Mouse (Mus musculus) midbrain, postnatal 0 days (tissue): Measurements from ENCODE around the gene Etv2. TPM values are rescaled to one million over a fixed set of nuclear protein-coding genes. Genes with fewer than 3 reads are reported as not detected.

Source experiments
- ATAC-seq: fragments of 200-750 bp; cut with Nextera tagmentation; 2 replicates; pipeline ENCODE4 v1.8.0; 2017; ENCODE audit warnings: moderate number of reproducible peaks, mild to moderate bottlenecking, moderate TSS enrichment, moderate library complexity; ENCODE audit not compliant: low FRiP score
- DNase-seq: peaks from one replicate; pipeline ENCODE4 v3.0.0-alpha.2; 2015; ENCODE audit warnings: low spot score
- H3K27ac ChIP-seq: fragments of 300-500 bp; sonication (generic); 2 replicates; pipeline ENCODE4 v1.5.1; 2014; ENCODE audit warnings: low read depth, mild to moderate bottlenecking, low read length, mixed read lengths
- H3K27me3 ChIP-seq: fragments of 300-500 bp; sonication (generic); 2 replicates; pipeline ENCODE4 v1.6.1; 2014; ENCODE audit warnings: low read length, control low read depth, mixed read lengths; ENCODE audit not compliant: insufficient read depth
- H3K36me3 ChIP-seq: fragments of 300-500 bp; sonication (generic); 2 replicates; pipeline ENCODE4 v1.6.1; 2014; ENCODE audit warnings: low read length, control low read depth, mixed read lengths; ENCODE audit not compliant: insufficient read depth
- H3K4me1 ChIP-seq: fragments of 300-500 bp; sonication (generic); 2 replicates; pipeline ENCODE4 v1.6.1; 2014; ENCODE audit warnings: mild to moderate bottlenecking, control low read depth, antibody characterized with exemption, low read length, mixed read lengths; ENCODE audit not compliant: insufficient read depth
- H3K4me2 ChIP-seq: fragments of 300-500 bp; sonication (generic); 2 replicates; pipeline ENCODE4 v1.6.1; 2014; ENCODE audit warnings: low read depth, mild to moderate bottlenecking, low read length, mixed read lengths; ENCODE audit not compliant: poor library complexity, severe bottlenecking
- H3K4me3 ChIP-seq: fragments of 300-500 bp; sonication (generic); 2 replicates; pipeline ENCODE4 v1.5.1; 2014; ENCODE audit warnings: low read depth, mild to moderate bottlenecking, low read length, moderate library complexity
- H3K9ac ChIP-seq: fragments of 300-500 bp; sonication (generic); replicated peaks from 2 replicates; pipeline ENCODE4 v1.6.1; 2014; ENCODE audit warnings: mild to moderate bottlenecking, low read length, moderate library complexity, mixed read lengths; ENCODE audit not compliant: poor library complexity, severe bottlenecking
- H3K9me3 ChIP-seq: fragments of 300-500 bp; sonication (generic); 2 replicates; pipeline ENCODE4 v1.6.1; 2016; ENCODE audit warnings: low read length, control low read depth
- CTCF ChIP-seq: IDR thresholded peaks from 2 replicates; pipeline ENCODE4 v1.5.1; 2016; ENCODE audit warnings: antibody characterized with exemption, mild to moderate bottlenecking
- WGBS: fragments of 180-500 bp; shearing (Covaris S2); extraction: QIAGEN DNeasy Blood & Tissue Kit; methylation state at CpG from one replicate; pipeline ENCODE4 v1.1.7; 2014; 5-methylcytosine and 5-hydroxymethylcytosine counted together
- polyA plus RNA-seq: library from polyadenylated mRNA; unstranded; fragments of >200 nt; fragmentation: Nextera tagmentation; extraction: Ambion mirVana; gene quantifications from 2 replicates; pipeline ENCODE4 v1.2.1, GENCODE M21; 2015
- total RNA-seq: library from RNA; depleted of rRNA; stranded (reverse); fragments of >200 nt; gene quantifications from 2 replicates; pipeline ENCODE4 v1.2.3, GENCODE M21; 2014

The Etv2 gene
- total and polyA plus RNA-seq, 2 experiments from 2014 or later, result 0.15 TPM; not detected in 1

DNA sequence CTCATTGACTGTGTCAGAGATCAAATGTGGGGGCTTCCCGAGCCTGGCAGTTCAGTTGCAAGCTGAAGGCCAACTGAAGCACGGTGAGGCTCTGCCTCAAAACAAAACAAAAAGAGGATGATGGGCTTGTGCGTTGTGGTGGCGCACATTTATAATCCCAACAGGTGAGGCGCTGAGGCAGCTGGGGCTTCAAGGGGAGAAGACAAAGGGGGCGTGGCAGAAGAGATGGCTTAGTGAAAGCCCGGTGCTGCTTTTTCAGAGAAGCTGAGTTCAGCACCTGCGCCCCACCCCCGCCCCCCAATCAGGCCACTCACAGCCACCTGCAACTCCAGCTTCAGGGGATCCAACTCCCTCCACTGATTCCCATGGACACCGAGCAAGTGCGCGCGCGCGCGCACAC lies 27.2 kb downstream of the Etv2 start:
- no peak for DNase-seq
- Histone ChIP-seq H3K36me3 (no peaks in the 10 kb centered on the region), H3K4me2 (no peak overlapping the region), H3K4me3 (no peak overlapping the region), H3K27me3 (no peaks in the 10 kb centered on the region), H3K9me3 (no peaks in the 10 kb centered on the region), H3K9ac (no peak overlapping the region), H3K4me1 (no peaks in the 10 kb centered on the region), H3K27ac (no peak overlapping the region)
- WGBS, result 49% methylated on average over 16 of the region's 16 CpGs
- no peak for ATAC-seq
- no peak for TF ChIP-seq CTCF

DNA sequence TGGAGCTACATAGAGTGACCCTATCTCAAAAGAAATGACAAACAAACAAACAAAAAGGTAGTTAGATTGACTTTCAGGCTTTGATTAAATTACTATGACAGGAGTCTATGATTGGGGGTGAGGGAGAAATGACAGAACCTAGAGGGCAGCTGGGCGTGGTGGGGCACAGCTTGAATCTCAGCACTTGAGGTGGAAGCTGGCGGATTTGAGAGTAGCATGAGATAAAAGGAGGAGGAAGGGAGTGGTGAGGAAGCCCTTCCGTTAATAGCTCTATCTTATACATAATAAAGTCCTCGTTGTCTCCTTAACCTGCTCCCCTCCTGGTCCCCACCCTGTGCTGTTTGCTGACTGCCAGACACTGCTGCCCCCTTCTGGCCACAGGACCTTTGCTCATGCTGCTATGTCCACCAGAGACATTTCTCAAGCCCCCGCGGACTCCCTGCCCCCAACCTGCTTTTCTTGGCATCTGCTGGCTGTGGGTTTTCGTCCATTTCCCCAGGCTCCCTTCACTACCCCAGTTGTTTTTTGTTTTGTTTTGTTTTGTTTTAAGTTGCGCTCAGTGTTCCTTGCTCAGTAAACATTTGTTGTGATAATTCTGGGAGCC lies 27.8 kb downstream of the Etv2 start:
- 28% methylated on average over 8 of the region's 8 CpGs for WGBS
- Histone ChIP-seq H3K36me3 (no peaks in the 10 kb centered on the region), H3K4me1 (no peaks in the 10 kb centered on the region), H3K27me3 (no peaks in the 10 kb centered on the region), H3K4me2 (no peak overlapping the region), H3K4me3 (no peak overlapping the region), H3K9me3 (no peaks in the 10 kb centered on the region), H3K27ac (no peak overlapping the region), H3K9ac (no peak overlapping the region)
- TF ChIP-seq CTCF, result peak; percentile 64
- peak; percentile 37 for DNase-seq
- no peak for ATAC-seq

GRCm38 (mm10) chr7:30604944-30605343 lies 30.7 kb downstream of the Etv2 start:
- no peaks in the 10 kb centered on the region for H3K9me3 ChIP-seq
- DNase-seq, result no peak
- no peak overlapping the region for H3K4me3 ChIP-seq
- H3K36me3 ChIP-seq, result no peaks in the 10 kb centered on the region
- H3K27ac ChIP-seq, result no peak overlapping the region
- H3K27me3 ChIP-seq, result no peaks in the 10 kb centered on the region
- no peaks in the 10 kb centered on the region for H3K4me1 ChIP-seq
- no peak overlapping the region for H3K9ac ChIP-seq
- no peak for TF ChIP-seq CTCF
- ATAC-seq, result no peak
- 89% methylated on average over 8 of the region's 8 CpGs for WGBS
- H3K4me2 ChIP-seq, result no peak overlapping the region

- no peak for TF ChIP-seq CTCF
- Histone ChIP-seq H3K9ac (no peak overlapping the region), H3K27ac (no peak overlapping the region), H3K4me2 (no peak overlapping the region), H3K27me3 (no peaks in the 10 kb centered on the region), H3K36me3 (no peaks in the 10 kb centered on the region), H3K4me3 (no peak overlapping the region), H3K9me3 (no peaks in the 10 kb centered on the region), H3K4me1 (no peaks in the 10 kb centered on the region)
- ATAC-seq, result no peak
- WGBS, result 60% methylated on average over 8 of the region's 8 CpGs
- DNase-seq, result no peak
Measured at GRCm38 (mm10) chr7:30604424-30604823, 31.2 kb downstream of the Etv2 start.

- Histone ChIP-seq H3K36me3 (no peaks in the 10 kb centered on the region), H3K4me3 (no peak overlapping the region), H3K27ac (no peak overlapping the region), H3K4me1 (no peaks in the 10 kb centered on the region), H3K9me3 (no peaks in the 10 kb centered on the region), H3K9ac (no peak overlapping the region), H3K27me3 (no peaks in the 10 kb centered on the region), H3K4me2 (no peak overlapping the region)
- no peak for ATAC-seq
- 67% methylated on average over 3 of the region's 3 CpGs for WGBS
- no peak for TF ChIP-seq CTCF
- DNase-seq, result no peak
Measured at GRCm38 (mm10) chr7:30602583-30602982, 33.1 kb downstream of the Etv2 start.

DNA sequence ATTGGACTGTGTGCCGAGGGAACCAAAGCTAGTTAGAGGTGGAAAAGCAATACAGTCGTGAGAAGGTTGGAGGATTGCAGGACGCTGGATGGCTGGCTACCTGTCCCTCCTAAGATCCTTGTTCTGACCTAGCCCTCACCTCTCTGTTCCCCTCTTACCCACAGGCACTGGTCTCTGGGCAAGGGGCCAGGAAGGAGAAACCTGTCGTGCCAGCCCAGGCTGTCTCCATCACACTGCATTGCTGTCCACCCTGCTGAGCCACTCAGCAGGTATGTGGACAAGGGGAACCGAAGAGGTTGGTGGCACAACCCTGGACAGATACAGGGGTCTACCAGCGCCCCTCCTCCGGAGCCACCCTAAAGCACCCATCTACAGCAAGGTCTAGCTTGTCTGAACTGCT lies 35.0 kb downstream of the Etv2 start:
- 72% methylated on average over 7 of the region's 7 CpGs for WGBS
- no peaks in the 10 kb centered on the region for H3K9me3 ChIP-seq
- no peak overlapping the region for H3K4me2 ChIP-seq
- ATAC-seq, result no peak
- no peak overlapping the region for H3K27ac ChIP-seq
- DNase-seq, result no peak
- TF ChIP-seq CTCF, result no peak
- no peaks in the 10 kb centered on the region for H3K4me1 ChIP-seq
- no peak overlapping the region for H3K9ac ChIP-seq
- H3K4me3 ChIP-seq, result no peak overlapping the region
- no peaks in the 10 kb centered on the region for H3K36me3 ChIP-seq
- no peaks in the 10 kb centered on the region for H3K27me3 ChIP-seq
